In genomic region chr1:44551461-44552370, GRCm38 (mm10) we compare ENCODE assay signal across 8 mouse cellular contexts. TPM values are rescaled to one million over a fixed set of nuclear protein-coding genes. Genes with fewer than 3 reads are reported as not detected.
DNase-seq lines count a peak whose midpoint lies in the region; ATAC-seq and TF ChIP-seq lines count a peak whose summit lies in the region.

Gulp1 (plus strand) TSS chr1:44551511.

- under 1% methylated on average over 55 of the region's 55 CpGs for WGBS in hindbrain, embryonic 14.5 days

- TF ChIP-seq CTCF in gastrocnemius, adult 2 months (IDR thresholded peaks at IDR 0.05): peak; percentile 78

- H3K4me2 ChIP-seq in hindbrain, embryonic 14.5 days (replicated peaks): peak within 1 kb of the TSS; percentile 67

- peak; percentile 89 for ATAC-seq in hindbrain, embryonic 14.5 days (ENCODE audit: low FRiP score)

- intact Hi-C loops in gastrocnemius, adult 2 months (cut with DNase I): loop anchor here (10.0 kb wide), 1 partner anchor 193 kb away; no protein-coding TSS in a partner anchor

- peak within 1 kb of the TSS; percentile 61 for H3K9ac ChIP-seq in hindbrain, embryonic 14.5 days

- H3K27me3 ChIP-seq in hindbrain, embryonic 14.5 days (ENCODE audit: control insufficient read depth, insufficient read depth, low read length): no peaks in the 10 kb centered on the region

- no peaks in the 10 kb centered on the region for H3K9me3 ChIP-seq in hindbrain, embryonic 14.5 days (ENCODE audit: control insufficient read depth, low read length)

- peak; percentile 79 to 94 for DNase-seq in adrenal gland, adult (ENCODE audit: inconsistent age in 2 of 2, low spot score in 1 of 2)
- DNase-seq in cerebellum, postnatal 4 days (ENCODE audit: low spot score in 2 of 2): peak; percentile 56 to 64
- DNase-seq in gastrocnemius, adult 2 months: peak; percentile 84
- peak; percentile 64 for DNase-seq in hindbrain, embryonic 14.5 days (ENCODE audit: low spot score)
- peak; percentile 43 to 61 for DNase-seq in left cerebral cortex, adult 18-20 months (ENCODE audit: low spot score in 2 of 2)
- DNase-seq in lung, postnatal 25 days (ENCODE audit: low spot score): peak; percentile 71
- DNase-seq in retina, postnatal 7 days (ENCODE audit: low read depth, low spot score): peak; percentile 40
- no peak for DNase-seq in B cell, adult 2 months

- no peaks in the 10 kb centered on the region for H3K4me1 ChIP-seq in hindbrain, embryonic 14.5 days (replicated peaks; ENCODE audit: control insufficient read depth, insufficient read depth, low read length)

- no peaks in the 10 kb centered on the region for H3K36me3 ChIP-seq in hindbrain, embryonic 14.5 days (replicated peaks; ENCODE audit: control insufficient read depth, insufficient read depth)

- H3K4me3 ChIP-seq in gastrocnemius, adult 2 months: peak within 1 kb of the TSS; percentile 88
- H3K4me3 ChIP-seq in hindbrain, embryonic 14.5 days (replicated peaks; ENCODE audit: low read length): peak within 1 kb of the TSS; percentile 51

- H3K27ac ChIP-seq in gastrocnemius, adult 2 months: peak within 1 kb of the TSS; percentile 92
- peak within 1 kb of the TSS; percentile 45 for H3K27ac ChIP-seq in hindbrain, embryonic 14.5 days

RNA-seq across cellular contexts. Expression of gene Gulp1, which starts in this region (rescaled TPM):
- total RNA-seq in gastrocnemius, adult 2 months (2021): 1 to 10 TPM; 3.8 to 5.5 TPM
- polyA plus RNA-seq in hindbrain, embryonic 14.5 days (2014; fragmentation: Nextera tagmentation; extraction: Ambion mirVana): 8.4 and 9.1 TPM in 2 replicates
- 1 to 10 TPM; 4.4 to 7.2 TPM for total RNA-seq in left cerebral cortex, adult 18-20 months (2021)

Comparison
In these comparisons a context has a peak if more than half of its experiments do, and no peak if none do; other contexts are left out.
1. DNase-seq: peak in adrenal gland, adult (2 of 2), cerebellum, postnatal 4 days (2 of 2), gastrocnemius, adult 2 months (single experiment), hindbrain, embryonic 14.5 days (single experiment), left cerebral cortex, adult 18-20 months (2 of 2), lung, postnatal 25 days (single experiment) and retina, postnatal 7 days (single experiment); none in B cell, adult 2 months (0 of 2).